Mouse (Mus musculus): ENCODE data around the gene Chst1. TPM values are rescaled to one million over a fixed set of nuclear protein-coding genes. Genes with fewer than 3 reads are reported as not detected.

Gene Chst1
- total and polyA plus RNA-seq, 3 experiments, result not detected

DNA sequence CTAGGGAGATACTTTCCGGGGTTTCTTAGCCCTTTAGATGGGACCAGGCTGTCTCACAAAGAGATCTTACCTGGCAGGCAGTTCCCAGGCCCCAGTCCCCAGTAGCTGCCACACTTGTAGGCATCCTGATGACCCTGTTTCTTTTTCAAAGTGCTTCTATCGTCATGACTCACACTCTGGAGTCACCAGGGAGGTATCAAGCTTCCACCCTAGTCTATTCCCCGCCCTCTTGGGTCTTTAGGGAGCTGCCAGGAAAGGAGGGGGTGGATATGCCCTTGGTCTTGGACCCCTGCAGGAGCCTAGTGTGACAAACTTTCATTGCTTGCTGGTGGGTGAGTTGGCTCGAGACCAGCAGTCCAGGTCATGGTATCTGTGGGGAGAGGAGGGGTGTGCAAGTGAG lies 1.7 kb downstream of the Chst1 start:
- Histone ChIP-seq H3K4me3 (replicated peaks in 1 of 3; ENCODE audit: low read depth in 2 of 3, low read length in 2 of 3, poor library complexity in 1 of 3) (no peak overlapping the region), H3K79me2 (replicated peaks; ENCODE audit: control insufficient read depth, extremely low read depth, insufficient read depth, poor library complexity, severe bottlenecking) (no peaks in the 10 kb centered on the region), H3K27ac (ENCODE audit: insufficient read depth, low read depth) (no peak overlapping the region), H3K36me3 (replicated peaks in 1 of 2; ENCODE audit: control insufficient read depth in 1 of 2, insufficient read depth in 1 of 2, low read length in 1 of 2) (no peaks in the 10 kb centered on the region), H3K4me2 (ENCODE audit: insufficient read depth, low read depth, poor library complexity, severe bottlenecking) (no peak overlapping the region), H3K9ac (ENCODE audit: insufficient read depth, low read depth) (no peak overlapping the region), H3K9me3 (replicated peaks; ENCODE audit: low read length) (no peaks in the 10 kb centered on the region), H3K27me3 (replicated peaks) (peaks cover 95% of the 10 kb centered on the region), H3K4me1 (ENCODE audit: control insufficient read depth in 1 of 2, insufficient read depth in 2 of 2) (no peaks in the 10 kb centered on the region)
- dilution Hi-C loops (cut with MboI; ENCODE audit: extremely low pct_ligation_motif_present, extremely low pct_unique_long_range_greater_than_20kb, low sequenced_read_pairs) (no loop called here), in situ Hi-C loops (cut with MboI; ENCODE audit: low pct_ligation_motif_present, low pct_unique_long_range_greater_than_20kb, low sequenced_read_pairs) (no loop called here)
- TF ChIP-seq USF2 (conservative IDR thresholded peaks at IDR 0.05; ENCODE audit: low read depth, low read length) (no peak), PAX5 (IDR thresholded peaks at IDR 0.05; ENCODE audit: low read length) (no peak), POLR2AphosphoS2 (IDR thresholded peaks at IDR 0.05; ENCODE audit: low read depth, low read length) (no peak), MYC (IDR thresholded peaks at IDR 0.05; ENCODE audit: low read depth, low read length) (no peak), RCOR1 (conservative IDR thresholded peaks at IDR 0.05; ENCODE audit: low read depth, low read length) (no peak), POLR2A (IDR thresholded peaks at IDR 0.05; ENCODE audit: low read depth, low read length) (no peak), JUN (IDR thresholded peaks at IDR 0.05; ENCODE audit: insufficient read depth, low read depth, low read length) (no peak), TCF12 (IDR thresholded peaks at IDR 0.05; ENCODE audit: low read depth, low read length) (no peak), EP300 (IDR thresholded peaks at IDR 0.05; ENCODE audit: low read length) (no peak)
- no peak for DNase-seq (ENCODE audit: extremely low read depth)

DNA sequence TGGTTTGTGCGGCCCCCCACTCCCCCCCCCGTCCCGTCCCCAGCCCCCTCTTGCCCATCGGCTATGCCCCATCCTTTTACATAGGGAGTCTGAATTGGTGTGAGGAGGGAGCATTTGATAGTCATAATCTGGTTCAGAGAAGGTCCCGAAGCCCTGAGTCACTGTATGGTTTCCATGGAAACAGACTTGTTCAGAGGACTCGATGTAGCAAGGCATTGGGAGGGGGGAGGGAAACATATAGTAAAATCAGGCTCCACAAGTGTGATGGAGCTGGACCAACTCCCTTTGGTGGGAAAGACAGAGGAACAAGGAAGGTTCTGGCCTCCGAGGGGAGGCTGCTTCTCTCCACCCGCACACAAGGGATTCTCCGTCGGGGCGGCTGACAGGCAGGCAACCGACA lies 2.6 kb downstream of the Chst1 start:
- Histone ChIP-seq H3K4me1 (ENCODE audit: control insufficient read depth in 1 of 2, insufficient read depth in 2 of 2) (no peaks in the 10 kb centered on the region), H3K27me3 (replicated peaks) (peaks cover 95% of the 10 kb centered on the region), H3K27ac (ENCODE audit: insufficient read depth, low read depth) (no peak overlapping the region), H3K79me2 (replicated peaks; ENCODE audit: control insufficient read depth, extremely low read depth, insufficient read depth, poor library complexity, severe bottlenecking) (no peaks in the 10 kb centered on the region), H3K9ac (ENCODE audit: insufficient read depth, low read depth) (no peak overlapping the region), H3K9me3 (replicated peaks; ENCODE audit: low read length) (no peaks in the 10 kb centered on the region), H3K4me2 (ENCODE audit: insufficient read depth, low read depth, poor library complexity, severe bottlenecking) (no peak overlapping the region), H3K4me3 (replicated peaks in 1 of 3; ENCODE audit: low read depth in 2 of 3, low read length in 2 of 3, poor library complexity in 1 of 3) (no peak overlapping the region), H3K36me3 (replicated peaks in 1 of 2; ENCODE audit: control insufficient read depth in 1 of 2, insufficient read depth in 1 of 2, low read length in 1 of 2) (no peaks in the 10 kb centered on the region)
- DNase-seq (ENCODE audit: extremely low read depth), result no peak
- in situ Hi-C loops (cut with MboI; ENCODE audit: low pct_ligation_motif_present, low pct_unique_long_range_greater_than_20kb, low sequenced_read_pairs) (no loop called here), dilution Hi-C loops (cut with MboI; ENCODE audit: extremely low pct_ligation_motif_present, extremely low pct_unique_long_range_greater_than_20kb, low sequenced_read_pairs) (no loop called here)
- TF ChIP-seq ZNF384 (IDR thresholded peaks at IDR 0.05; ENCODE audit: low read depth, low read length), result no peak
- no peak for TF ChIP-seq CHD1 (IDR thresholded peaks at IDR 0.05; ENCODE audit: low read depth, low read length)
- no peak for TF ChIP-seq IRF4 (IDR thresholded peaks at IDR 0.05; ENCODE audit: low read depth, low read length)
- TF ChIP-seq MXI1 (IDR thresholded peaks at IDR 0.05; ENCODE audit: low read depth, low read length), result no peak
- no peak for TF ChIP-seq NRF1 (IDR thresholded peaks at IDR 0.05; ENCODE audit: low read depth, low read length)
- no peak for TF ChIP-seq RCOR1 (conservative IDR thresholded peaks at IDR 0.05; ENCODE audit: low read depth, low read length)
- TF ChIP-seq TBP (conservative IDR thresholded peaks at IDR 0.05; ENCODE audit: low read depth, low read length), result no peak
- no peak for TF ChIP-seq JUN (IDR thresholded peaks at IDR 0.05; ENCODE audit: insufficient read depth, low read depth, low read length)
- TF ChIP-seq EP300 (IDR thresholded peaks at IDR 0.05; ENCODE audit: low read length), result no peak
- TF ChIP-seq USF2 (conservative IDR thresholded peaks at IDR 0.05; ENCODE audit: low read depth, low read length), result no peak
- no peak for TF ChIP-seq RAD21 (IDR thresholded peaks at IDR 0.05; ENCODE audit: low read depth, low read length)
- no peak for TF ChIP-seq JUND (conservative IDR thresholded peaks at IDR 0.05; ENCODE audit: low read depth, low read length)
- TF ChIP-seq NELFE (IDR thresholded peaks at IDR 0.05; ENCODE audit: low read depth, low read length), result no peak
